Mouse (Mus musculus): Measurements from ENCODE around the gene H13.

H13 gene

GRCm38 (mm10) chr2:152696476-152697164 is 27.4 kb downstream of the H13 start:
- in situ Hi-C loops (cut with MboI; ENCODE audit: low sequenced_read_pairs), result no loop called here

GRCm38 (mm10) chr2:152700138-152700537 is 30.9 kb downstream of the H13 start:
- in situ Hi-C loops (cut with MboI; ENCODE audit: low sequenced_read_pairs), result no loop called here

GRCm38 (mm10) chr2:152700725-152701124 is 31.5 kb downstream of the H13 start:
- in situ Hi-C loops (cut with MboI; ENCODE audit: low sequenced_read_pairs), result no loop called here

GRCm38 (mm10) chr2:152703596-152704255 is 34.5 kb downstream of the H13 start:
- in situ Hi-C loops (cut with MboI; ENCODE audit: low sequenced_read_pairs), result no loop called here

GRCm38 (mm10) chr2:152704256-152704605 is 35.0 kb downstream of the H13 start:
- in situ Hi-C loops (cut with MboI; ENCODE audit: low sequenced_read_pairs), result no loop called here

- in situ Hi-C loops (cut with MboI; ENCODE audit: low sequenced_read_pairs), result no loop called here
Measured at GRCm38 (mm10) chr2:152704811-152705370, 35.6 kb downstream of the H13 start.

- in situ Hi-C loops (cut with MboI; ENCODE audit: low sequenced_read_pairs), result no loop called here
Measured at GRCm38 (mm10) chr2:152705993-152706571, 36.8 kb downstream of the H13 start.

GRCm38 (mm10) chr2:152707186-152707585 is 37.9 kb downstream of the H13 start:
- in situ Hi-C loops (cut with MboI; ENCODE audit: low sequenced_read_pairs), result no loop called here

- in situ Hi-C loops (cut with MboI; ENCODE audit: low sequenced_read_pairs), result no loop called here
Measured at GRCm38 (mm10) chr2:152707627-152708026, 38.4 kb downstream of the H13 start.

- in situ Hi-C loops (cut with MboI; ENCODE audit: low sequenced_read_pairs), result no loop called here
Measured at GRCm38 (mm10) chr2:152709066-152709465, 39.8 kb downstream of the H13 start.

- in situ Hi-C loops (cut with MboI; ENCODE audit: low sequenced_read_pairs), result no loop called here
Measured at GRCm38 (mm10) chr2:152716241-152716772, 47.0 kb downstream of the H13 start.

- in situ Hi-C loops (cut with MboI; ENCODE audit: low sequenced_read_pairs), result no loop called here
Measured at GRCm38 (mm10) chr2:152717652-152718051, 48.4 kb downstream of the H13 start.

GRCm38 (mm10) chr2:152718076-152718475 is 48.8 kb downstream of the H13 start:
- in situ Hi-C loops (cut with MboI; ENCODE audit: low sequenced_read_pairs), result no loop called here

GRCm38 (mm10) chr2:152723651-152724331 is 54.5 kb downstream of the H13 start:
- in situ Hi-C loops (cut with MboI; ENCODE audit: low sequenced_read_pairs), result no loop called here

GRCm38 (mm10) chr2:152724332-152724723 is 55.1 kb downstream of the H13 start:
- in situ Hi-C loops (cut with MboI; ENCODE audit: low sequenced_read_pairs), result no loop called here

GRCm38 (mm10) chr2:152725178-152725750 is 56.0 kb downstream of the H13 start:
- in situ Hi-C loops (cut with MboI; ENCODE audit: low sequenced_read_pairs), result no loop called here

- in situ Hi-C loops (cut with MboI; ENCODE audit: low sequenced_read_pairs), result no loop called here
Measured at GRCm38 (mm10) chr2:152726213-152726612, 57.0 kb downstream of the H13 start.

- in situ Hi-C loops (cut with MboI; ENCODE audit: low sequenced_read_pairs), result no loop called here
Measured at GRCm38 (mm10) chr2:152726751-152727335, 57.6 kb downstream of the H13 start.

- in situ Hi-C loops (cut with MboI; ENCODE audit: low sequenced_read_pairs), result no loop called here
Measured at GRCm38 (mm10) chr2:152727795-152728510, 58.7 kb downstream of the H13 start.

- in situ Hi-C loops (cut with MboI; ENCODE audit: low sequenced_read_pairs), result no loop called here
Measured at GRCm38 (mm10) chr2:152728594-152728993, 59.3 kb downstream of the H13 start.

Measured in CH12F3 (cell line).